Comparison of ENCODE assay signal across 9 mouse cellular contexts in genomic region chr3:34650621-34651361, GRCm38 (mm10). TPM values are rescaled to one million over a fixed set of nuclear protein-coding genes. Genes with fewer than 3 reads are reported as not detected.
DNase-seq lines count a peak whose midpoint lies in the region; ATAC-seq and TF ChIP-seq lines count a peak whose summit lies in the region.
"Had no signal": no experiment of that assay in that cellular context is flagged by ENCODE, and none has a peak within 500 bp of the region (broad histone marks: within the 10 kb centered on the region; RNA-seq: fewer than 3 reads in every experiment).

No protein-coding gene starts in this region.

- H3K27ac ChIP-seq in lung, embryonic 16.5 days (ENCODE audit: low read length) = peak overlapping the region; percentile 66; the same call in 1 of the 2 replicates
- H3K27ac ChIP-seq in hindbrain, embryonic 16.5 days (ENCODE audit: low read depth, low read length) = peak overlapping the region; percentile 88
- H3K27ac ChIP-seq in midbrain, embryonic 15.5 days = peak overlapping the region; percentile 87
- no peak overlapping the region for H3K27ac ChIP-seq in thymus, adult 2 months (ENCODE audit: control insufficient read depth, insufficient read depth, low read length)
- H3K27ac ChIP-seq: macrophage had no signal

- peak overlapping the region; percentile 57 for H3K9ac ChIP-seq in lung, embryonic 16.5 days (ENCODE audit: low read length)
- H3K9ac ChIP-seq in hindbrain, embryonic 16.5 days (ENCODE audit: low read depth, low read length) = peak overlapping the region; percentile 71
- peak overlapping the region; percentile 63 for H3K9ac ChIP-seq in midbrain, embryonic 15.5 days

- peak; percentile 18 for ATAC-seq in lung, embryonic 16.5 days (ENCODE audit: low read depth)
- 0 out of 2 replicates have a peak, but pooled peaks have one; percentile 10 for ATAC-seq in hindbrain, embryonic 16.5 days
- ATAC-seq in midbrain, embryonic 15.5 days (replicated peaks) = peak; percentile 15; the same call in 1 of the 2 replicates

- H3K27me3 ChIP-seq in lung, embryonic 16.5 days (ENCODE audit: control insufficient read depth, insufficient read depth, low read depth, low read length) = peaks cover 85% of the 10 kb centered on the region
- peaks cover 7% of the 10 kb centered on the region for H3K27me3 ChIP-seq in hindbrain, embryonic 16.5 days (replicated peaks; ENCODE audit: control insufficient read depth, insufficient read depth, low read length)
- H3K27me3 ChIP-seq in midbrain, embryonic 15.5 days (replicated peaks) = peaks cover 5% of the 10 kb centered on the region; the same call in 1 of the 2 replicates
- peaks cover 13% of the 10 kb centered on the region; the same call in 1 of the 2 replicates for H3K27me3 ChIP-seq in thymus, adult 2 months (ENCODE audit: control insufficient read depth, insufficient read depth, low read length)

- peaks cover 20% of the 10 kb centered on the region for H3K4me1 ChIP-seq in lung, embryonic 16.5 days (replicated peaks; ENCODE audit: control insufficient read depth, insufficient read depth, low read length)
- peaks cover 10% of the 10 kb centered on the region for H3K4me1 ChIP-seq in hindbrain, embryonic 16.5 days (ENCODE audit: control insufficient read depth, insufficient read depth, low read depth, low read length)
- peaks cover 37% of the 10 kb centered on the region for H3K4me1 ChIP-seq in midbrain, embryonic 15.5 days
- H3K4me1 ChIP-seq in thymus, adult 2 months (replicated peaks; ENCODE audit: control insufficient read depth, insufficient read depth, low read length) = no peaks in the 10 kb centered on the region

- H3K4me3 ChIP-seq in lung, embryonic 16.5 days (ENCODE audit: low read length) = peak overlapping the region; percentile 48
- peak overlapping the region; percentile 52 for H3K4me3 ChIP-seq in hindbrain, embryonic 16.5 days (ENCODE audit: low read length)
- H3K4me3 ChIP-seq in midbrain, embryonic 15.5 days = peak overlapping the region; percentile 51
- H3K4me3 ChIP-seq in thymus, adult 2 months (ENCODE audit: control insufficient read depth, insufficient read depth, low read length) = no peak overlapping the region

- no peak for TF ChIP-seq POLR2A in thymus, adult 2 months (IDR thresholded peaks at IDR 0.05; ENCODE audit: control insufficient read depth, extremely low read depth, insufficient read depth, low read length, poor library complexity)

- H3K9me3 ChIP-seq in lung, embryonic 16.5 days (ENCODE audit: control insufficient read depth, low read length) = no peaks in the 10 kb centered on the region
- H3K9me3 ChIP-seq in hindbrain, embryonic 16.5 days (ENCODE audit: control insufficient read depth, low read length) = no peaks in the 10 kb centered on the region
- H3K9me3 ChIP-seq in midbrain, embryonic 15.5 days = no peaks in the 10 kb centered on the region

- WGBS in lung, embryonic 16.5 days = under 1% methylated on average over 63 of the region's 67 CpGs
- WGBS in hindbrain, embryonic 16.5 days = 2% methylated on average over 67 of the region's 67 CpGs
- under 1% methylated on average over 67 of the region's 67 CpGs for WGBS in midbrain, embryonic 15.5 days
- WGBS in thymus, adult 2 months = 4% methylated on average over 67 of the region's 67 CpGs

- no peak for TF ChIP-seq CTCF in thymus, adult 2 months (IDR thresholded peaks at IDR 0.05; ENCODE audit: borderline replicate concordance, control insufficient read depth, extremely low read depth, insufficient read depth, low read length, poor library complexity)

- peak; percentile 11 to 55 for DNase-seq in adrenal gland, adult (ENCODE audit: inconsistent age in 2 of 2, low spot score in 1 of 2)
- no peak for DNase-seq in adrenal gland, postnatal 10 days
- DNase-seq in lung, postnatal 10 days = no peak
- DNase-seq in thymus, adult 2 months = no peak
- DNase-seq in ovary, postnatal 14 days (ENCODE audit: low spot score) = no peak

- no peaks in the 10 kb centered on the region for H3K36me3 ChIP-seq in lung, embryonic 16.5 days (ENCODE audit: control insufficient read depth, insufficient read depth, low read length)
- H3K36me3 ChIP-seq in hindbrain, embryonic 16.5 days (ENCODE audit: control insufficient read depth, insufficient read depth, low read length) = no peaks in the 10 kb centered on the region
- H3K36me3 ChIP-seq in midbrain, embryonic 15.5 days (replicated peaks) = no peaks in the 10 kb centered on the region
- no peaks in the 10 kb centered on the region for H3K36me3 ChIP-seq in thymus, adult 2 months (ENCODE audit: control insufficient read depth, insufficient read depth, low read length)

- peak overlapping the region; percentile 62 for H3K4me2 ChIP-seq in lung, embryonic 16.5 days (ENCODE audit: low read depth, low read length)
- peak overlapping the region; percentile 61 for H3K4me2 ChIP-seq in hindbrain, embryonic 16.5 days (ENCODE audit: low read length)
- peak overlapping the region; percentile 70 for H3K4me2 ChIP-seq in midbrain, embryonic 15.5 days

RNA-seq across cellular contexts. Expression of gene Sox2, which starts 0.6 kb away (rescaled TPM):
- total RNA-seq in adrenal gland, postnatal 10 days (2021) = under 1 TPM; 0.45 TPM
- polyA plus RNA-seq in lung, embryonic 16.5 days (2015; fragmentation: Nextera tagmentation; extraction: Ambion mirVana) = 1.6 and 1.9 TPM in 2 replicates
- 8.2 and 8.6 TPM in 2 replicates for polyA plus RNA-seq in hindbrain, embryonic 16.5 days (2015; fragmentation: Nextera tagmentation; extraction: Ambion mirVana)
- polyA plus RNA-seq in midbrain, embryonic 15.5 days (2015; fragmentation: Nextera tagmentation; extraction: Ambion mirVana) = 20.7 and 23.2 TPM in 2 replicates
- polyA plus RNA-seq in thymus, adult 2 months (2012; rRNA removed) = 0.08 and 0.19 TPM in 2 replicates
- polyA plus RNA-seq: macrophage had no signal

Comparison
In these comparisons a context has a peak if more than half of its experiments do, and no peak if none do; other contexts are left out.
1. DNase-seq: peak in adrenal gland, adult (2 of 2); none in adrenal gland, postnatal 10 days (single experiment), lung, postnatal 10 days (single experiment), thymus, adult 2 months (single experiment) and ovary, postnatal 14 days (single experiment).
2. Peak in every context shown above with its lines, with median percentiles within 50 percentile points of each other: ATAC-seq, H3K4me2 ChIP-seq and H3K9ac ChIP-seq.